Mouse (Mus musculus) cerebellum, adult 9-10 months (tissue): ENCODE measurements around the gene Aplp1.

Experiments used
- DNase-seq: peaks from one replicate; pipeline ENCODE4 v3.0.0; 2022

Gene Aplp1

GRCm38 (mm10) chr7:30408639-30409038, 36.7 kb downstream of the Aplp1 start:
- DNase-seq, result no peak

GRCm38 (mm10) chr7:30402343-30402742, 43.0 kb downstream of the Aplp1 start:
- DNase-seq, result no peak

- DNase-seq, result no peak
These were observed 45.7 kb downstream of the Aplp1 start for GRCm38 (mm10) chr7:30399671-30400070.

GRCm38 (mm10) chr7:30394871-30395270, 50.5 kb downstream of the Aplp1 start:
- DNase-seq, result no peak

GRCm38 (mm10) chr7:30394379-30394778, 51.0 kb downstream of the Aplp1 start:
- DNase-seq, result no peak

- no peak for DNase-seq
These were observed 51.7 kb downstream of the Aplp1 start for GRCm38 (mm10) chr7:30393631-30394030.

GRCm38 (mm10) chr7:30392746-30393520, 52.4 kb downstream of the Aplp1 start:
- DNase-seq, result no peak
